Mouse (Mus musculus) heart, embryonic 11.5 days (tissue): Measurements from ENCODE around the gene Pawr. TPM values are rescaled to one million over a fixed set of nuclear protein-coding genes. Genes with fewer than 3 reads are reported as not detected.
A peak's percentile ranks its signal among the peaks of the same experiment; 100 is the strongest.

Experiments
- ATAC-seq: fragments of 200-750 bp; cut with Nextera tagmentation; replicated peaks from 2 replicates; pipeline ENCODE4 v1.8.0; 2017; ENCODE audit warnings: moderate library complexity; ENCODE audit not compliant: insufficient number of reproducible peaks, low FRiP score, low TSS enrichment
- H3K27ac ChIP-seq: fragments of 300-500 bp; sonication (generic); 2 replicates; pipeline ENCODE4 v1.5.1; 2014; ENCODE audit warnings: mild to moderate bottlenecking, low read depth, low read length
- H3K27me3 ChIP-seq: fragments of 300-500 bp; sonication (generic); 2 replicates; pipeline ENCODE4 v1.6.1; 2014; ENCODE audit warnings: mild to moderate bottlenecking, low read length, mixed read lengths; ENCODE audit not compliant: control insufficient read depth, insufficient read depth
- H3K36me3 ChIP-seq: fragments of 300-500 bp; sonication (generic); 2 replicates; pipeline ENCODE4 v1.6.1; 2014; ENCODE audit warnings: mild to moderate bottlenecking, low read length, moderate library complexity, mixed read lengths; ENCODE audit not compliant: control insufficient read depth, insufficient read depth
- H3K4me1 ChIP-seq: fragments of 300-500 bp; sonication (generic); 2 replicates; pipeline ENCODE4 v1.6.1; 2014; ENCODE audit warnings: low read length; ENCODE audit not compliant: control insufficient read depth, insufficient read depth
- H3K4me2 ChIP-seq: fragments of 300-500 bp; sonication (generic); 2 replicates; pipeline ENCODE4 v1.6.1; 2014; ENCODE audit warnings: mild to moderate bottlenecking, moderate library complexity
- H3K4me3 ChIP-seq: fragments of 300-500 bp; sonication (generic); 2 replicates; pipeline ENCODE4 v1.5.1; 2014; ENCODE audit warnings: low read depth, low read length
- H3K9ac ChIP-seq: fragments of 300-500 bp; sonication (generic); 2 replicates; pipeline ENCODE4 v1.6.1; 2014; ENCODE audit warnings: mild to moderate bottlenecking, low read depth, low read length, moderate library complexity
- H3K9me3 ChIP-seq: fragments of 300-500 bp; sonication (generic); replicated peaks from 2 replicates; pipeline ENCODE4 v1.6.1; 2016; ENCODE audit warnings: low read length; ENCODE audit not compliant: control insufficient read depth
- WGBS: fragments of 180-500 bp; shearing (Covaris S2); extraction: QIAGEN DNeasy Blood & Tissue Kit; methylation state at CpG from one replicate; pipeline ENCODE4 v1.1.7; 2014; ENCODE audit not compliant: insufficient replicate concordance; 5-methylcytosine and 5-hydroxymethylcytosine counted together
- polyA plus RNA-seq: library from polyadenylated mRNA; unstranded; fragments of >200 nt; fragmentation: Nextera tagmentation; extraction: Ambion mirVana; gene quantifications from 2 replicates; pipeline ENCODE4 v1.2.1, GENCODE M21; 2014

The Pawr gene
- polyA plus RNA-seq, 1 experiment from 2014 or later: 18.7 TPM

DNA sequence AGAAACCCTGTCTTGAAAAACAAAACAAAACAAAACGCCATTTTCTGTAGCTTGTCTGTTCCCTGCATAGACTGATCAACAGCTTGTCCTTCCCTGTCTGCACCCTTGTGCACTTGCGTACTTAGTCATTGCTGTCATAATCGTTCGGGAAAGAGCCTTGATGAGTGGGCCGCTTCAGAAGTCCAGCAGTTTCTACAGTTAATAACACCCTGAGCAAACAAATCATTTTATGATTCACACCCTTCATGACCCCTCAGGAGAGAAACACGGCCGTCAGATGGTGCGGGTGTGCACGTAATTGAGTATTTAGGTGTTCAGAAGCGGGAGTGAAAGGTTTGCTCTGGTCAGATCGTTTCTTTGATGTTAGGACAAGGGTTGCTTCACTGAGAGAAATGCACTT, 32.1 kb upstream of the Pawr start:
- WGBS: 74% methylated on average over 11 of the region's 11 CpGs
- no peak overlapping the region for H3K9ac ChIP-seq
- ATAC-seq: no peak
- no peak overlapping the region for H3K4me3 ChIP-seq
- H3K4me2 ChIP-seq: no peak overlapping the region
- H3K27ac ChIP-seq: no peak overlapping the region
- no peaks in the 10 kb centered on the region for H3K9me3 ChIP-seq
- H3K36me3 ChIP-seq: no peaks in the 10 kb centered on the region
- no peaks in the 10 kb centered on the region for H3K4me1 ChIP-seq
- no peaks in the 10 kb centered on the region for H3K27me3 ChIP-seq

- Histone ChIP-seq H3K27me3 (no peaks in the 10 kb centered on the region), H3K4me3 (0 out of 2 replicates have a peak overlapping the region, but pooled peaks have one; percentile 19), H3K9me3 (no peaks in the 10 kb centered on the region), H3K4me2 (peak overlapping the region; percentile 50), H3K36me3 (no peaks in the 10 kb centered on the region), H3K9ac (no peak overlapping the region), H3K4me1 (no peaks in the 10 kb centered on the region), H3K27ac (no peak overlapping the region)
- no peak for ATAC-seq
- WGBS: 14% methylated on average over 19 of the region's 19 CpGs
Measured at GRCm38 (mm10) chr10:108300843-108301242, 31.1 kb upstream of the Pawr start.

GRCm38 (mm10) chr10:108307772-108308171, 24.1 kb upstream of the Pawr start:
- Histone ChIP-seq H3K4me2 (no peak overlapping the region), H3K36me3 (no peaks in the 10 kb centered on the region), H3K9me3 (no peaks in the 10 kb centered on the region), H3K27ac (no peak overlapping the region), H3K4me1 (no peaks in the 10 kb centered on the region), H3K27me3 (no peaks in the 10 kb centered on the region), H3K4me3 (no peak overlapping the region), H3K9ac (no peak overlapping the region)
- 76% methylated on average over 11 of the region's 11 CpGs for WGBS
- no peak for ATAC-seq

- Histone ChIP-seq H3K27me3 (no peaks in the 10 kb centered on the region), H3K4me1 (no peaks in the 10 kb centered on the region), H3K9me3 (no peaks in the 10 kb centered on the region), H3K4me2 (no peak overlapping the region), H3K9ac (no peak overlapping the region), H3K27ac (no peak overlapping the region), H3K36me3 (no peaks in the 10 kb centered on the region), H3K4me3 (no peak overlapping the region)
- 84% methylated on average over 5 of the region's 5 CpGs for WGBS
- no peak for ATAC-seq
Measured at GRCm38 (mm10) chr10:108310195-108310594, 21.7 kb upstream of the Pawr start.

DNA sequence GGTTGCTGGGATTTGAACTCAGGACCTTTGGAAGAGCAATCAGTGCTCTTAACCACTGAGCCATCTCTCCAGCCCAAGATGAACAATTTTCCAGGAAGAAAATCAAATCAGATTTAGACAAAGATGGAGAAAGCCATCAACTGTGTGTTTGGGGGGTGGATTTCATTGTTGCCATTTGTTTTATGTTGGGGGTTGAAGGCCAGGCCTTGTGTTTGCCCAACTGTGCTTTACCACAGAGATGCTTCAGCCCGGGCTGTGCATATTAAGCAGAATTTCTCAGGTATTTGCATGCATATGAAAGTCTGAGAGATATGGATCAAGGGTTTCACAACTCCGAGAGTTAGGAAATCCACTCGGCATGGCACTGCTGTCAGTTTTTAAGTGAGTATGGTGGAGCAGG, 20.5 kb upstream of the Pawr start:
- no peak overlapping the region for H3K27ac ChIP-seq
- ATAC-seq: no peak
- H3K27me3 ChIP-seq: no peaks in the 10 kb centered on the region
- H3K4me1 ChIP-seq: no peaks in the 10 kb centered on the region
- no peak overlapping the region for H3K4me2 ChIP-seq
- H3K9me3 ChIP-seq: no peaks in the 10 kb centered on the region
- 86% methylated on average over 3 of the region's 3 CpGs for WGBS
- H3K9ac ChIP-seq: no peak overlapping the region
- H3K36me3 ChIP-seq: no peaks in the 10 kb centered on the region
- H3K4me3 ChIP-seq: no peak overlapping the region

DNA sequence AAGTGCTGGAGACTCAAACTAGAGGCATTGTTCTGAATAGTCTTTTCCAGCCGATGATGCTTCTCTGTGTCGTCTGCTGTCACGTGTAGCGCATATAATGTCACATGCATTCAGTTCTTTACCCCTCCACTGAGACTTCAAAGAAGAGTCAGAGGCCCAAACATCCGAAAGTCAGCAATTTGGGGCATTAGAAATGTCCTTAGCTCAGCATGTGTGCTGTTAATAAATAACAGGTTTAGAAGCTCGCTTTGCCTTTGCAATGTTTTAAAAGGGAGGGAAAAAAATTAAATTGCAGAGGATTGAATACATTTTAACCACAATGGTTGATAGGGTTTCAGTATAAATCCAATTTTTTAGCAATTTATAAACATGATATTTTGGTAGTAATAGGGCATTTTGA, 18.1 kb upstream of the Pawr start:
- Histone ChIP-seq H3K27me3 (no peaks in the 10 kb centered on the region), H3K9ac (no peak overlapping the region), H3K27ac (no peak overlapping the region), H3K36me3 (no peaks in the 10 kb centered on the region), H3K4me3 (no peak overlapping the region), H3K9me3 (no peaks in the 10 kb centered on the region), H3K4me1 (no peaks in the 10 kb centered on the region), H3K4me2 (no peak overlapping the region)
- ATAC-seq: no peak
- 88% methylated on average over 6 of the region's 6 CpGs for WGBS

GRCm38 (mm10) chr10:108314396-108314795, 17.5 kb upstream of the Pawr start:
- Histone ChIP-seq H3K27me3 (no peaks in the 10 kb centered on the region), H3K9ac (no peak overlapping the region), H3K4me3 (no peak overlapping the region), H3K36me3 (no peaks in the 10 kb centered on the region), H3K27ac (no peak overlapping the region), H3K4me2 (no peak overlapping the region), H3K4me1 (no peaks in the 10 kb centered on the region), H3K9me3 (no peaks in the 10 kb centered on the region)
- WGBS: 68% methylated on average over 8 of the region's 8 CpGs
- no peak for ATAC-seq

GRCm38 (mm10) chr10:108315236-108315635, 16.7 kb upstream of the Pawr start:
- no peak for ATAC-seq

GRCm38 (mm10) chr10:108328356-108328755, 3.6 kb upstream of the Pawr start:
- 80% methylated on average over 7 of the region's 7 CpGs for WGBS
- no peak overlapping the region for H3K27ac ChIP-seq

More at GRCm38 (mm10) chr10:108315236-108315635, 16.7 kb upstream of the Pawr start:
- H3K4me1 ChIP-seq: no peaks in the 10 kb centered on the region
- no peak overlapping the region for H3K4me3 ChIP-seq
- H3K27me3 ChIP-seq: no peaks in the 10 kb centered on the region
- no peak overlapping the region for H3K4me2 ChIP-seq
- 95% methylated on average over 7 of the region's 7 CpGs for WGBS
- no peak overlapping the region for H3K27ac ChIP-seq
- no peaks in the 10 kb centered on the region for H3K36me3 ChIP-seq
- no peak overlapping the region for H3K9ac ChIP-seq
- H3K9me3 ChIP-seq: no peaks in the 10 kb centered on the region

More at GRCm38 (mm10) chr10:108328356-108328755, 3.6 kb upstream of the Pawr start:
- Histone ChIP-seq H3K9ac (no peak overlapping the region), H3K36me3 (no peaks in the 10 kb centered on the region), H3K27me3 (peaks cover 9% of the 10 kb centered on the region), H3K4me2 (no peak overlapping the region), H3K9me3 (no peaks in the 10 kb centered on the region), H3K4me1 (no peaks in the 10 kb centered on the region; the same call in 1 of the 2 replicates), H3K4me3 (no peak overlapping the region)
- ATAC-seq: no peak
